Mouse (Mus musculus) C2C12 (cell line): ENCODE data around the gene H3f3a. TPM values are rescaled to one million over a fixed set of nuclear protein-coding genes. Genes with fewer than 3 reads are reported as not detected.

Experiments
- H3K27me3 ChIP-seq: one replicate; pipeline ENCODE4 v1.6.1; 2011; ENCODE audit not compliant: control insufficient read depth, insufficient read depth, insufficient read length
- H3K36me3 ChIP-seq: one replicate; pipeline ENCODE4 v1.6.1; 2011; ENCODE audit not compliant: control insufficient read depth, insufficient read depth
- H3K4me3 ChIP-seq: one replicate; pipeline ENCODE4 v1.5.1; 2011; ENCODE audit warnings: mild to moderate bottlenecking, control low read depth; ENCODE audit not compliant: poor library complexity, insufficient read depth, severe bottlenecking
- H3K79me2 ChIP-seq: one replicate; pipeline ENCODE4 v1.6.1; 2011; ENCODE audit not compliant: control insufficient read depth, insufficient read depth
- H3K79me3 ChIP-seq: one replicate; pipeline ENCODE4 v1.6.1; 2011; ENCODE audit warnings: low read depth, control low read depth
- H3ac ChIP-seq: one replicate; pipeline ENCODE3; 2011; ENCODE audit warnings: low read depth; ENCODE audit not compliant: control insufficient read depth, insufficient read length
- CEBPB ChIP-seq: IDR thresholded peaks from one replicate; pipeline ENCODE4 v1.6.1; 2011; ENCODE audit warnings: low read depth, mild to moderate bottlenecking, control low read depth, moderate library complexity
- CTCF ChIP-seq: IDR thresholded peaks from one replicate; pipeline ENCODE4 v1.5.1; 2011; ENCODE audit not compliant: control insufficient read depth, insufficient read depth, insufficient read length
- FOSL1 ChIP-seq: IDR thresholded peaks from one replicate; pipeline ENCODE4 v1.8.0; 2011; ENCODE audit warnings: mild to moderate bottlenecking, low read length; ENCODE audit not compliant: poor library complexity, insufficient read depth, severe bottlenecking
- MAX ChIP-seq: IDR thresholded peaks from one replicate; pipeline ENCODE4 v1.6.1; 2011; ENCODE audit warnings: mild to moderate bottlenecking, control low read depth
- MYOD1 ChIP-seq: IDR thresholded peaks from one replicate; pipeline ENCODE4 v1.6.1; 2011; ENCODE audit warnings: low read depth; ENCODE audit not compliant: control insufficient read depth, insufficient read length
- MYOG ChIP-seq: IDR thresholded peaks from one replicate; pipeline ENCODE4 v1.6.1; 2011; ENCODE audit not compliant: control insufficient read depth, insufficient read length; ENCODE audit errors: extremely low read depth
- USF1 ChIP-seq: IDR thresholded peaks from one replicate; pipeline ENCODE4 v1.6.1; 2011; ENCODE audit warnings: low read depth, mild to moderate bottlenecking, control low read depth, moderate library complexity
- long read RNA-seq, 2 experiments: library from polyadenylated mRNA; unstranded; transcript quantifications; one replicate each; pipeline ENCODE4 v2.0.0; 2019 to 2020
- polyA plus RNA-seq: library from polyadenylated mRNA; unstranded; fragments of >200 nt; fragmentation: generic; extraction: Trizol; gene quantifications from one replicate; pipeline ENCODE4 v1.2.1, GENCODE M21; 2012; ENCODE audit warnings: missing spikeins

Gene H3f3a
- 570 TPM for polyA plus RNA-seq
- long read RNA-seq, experiment 1, transcript H3f3a-205 (4 exons, 2,841 nt), result major isoform, 473 of 502 reads
- long read RNA-seq, experiment 1, partial matches to known transcripts, result 10 of 502 reads
- long read RNA-seq, experiment 1, other reads (novel, unspliced or antisense), result 16 of 502 reads
- long read RNA-seq, experiment 2, transcript H3f3a-205 (4 exons, 2,841 nt), result major isoform, 223 of 226 reads
- long read RNA-seq, experiment 2, partial matches to known transcripts, result 0 of 226 reads
- long read RNA-seq, experiment 2, other reads (novel, unspliced or antisense), result 2 of 226 reads

DNA sequence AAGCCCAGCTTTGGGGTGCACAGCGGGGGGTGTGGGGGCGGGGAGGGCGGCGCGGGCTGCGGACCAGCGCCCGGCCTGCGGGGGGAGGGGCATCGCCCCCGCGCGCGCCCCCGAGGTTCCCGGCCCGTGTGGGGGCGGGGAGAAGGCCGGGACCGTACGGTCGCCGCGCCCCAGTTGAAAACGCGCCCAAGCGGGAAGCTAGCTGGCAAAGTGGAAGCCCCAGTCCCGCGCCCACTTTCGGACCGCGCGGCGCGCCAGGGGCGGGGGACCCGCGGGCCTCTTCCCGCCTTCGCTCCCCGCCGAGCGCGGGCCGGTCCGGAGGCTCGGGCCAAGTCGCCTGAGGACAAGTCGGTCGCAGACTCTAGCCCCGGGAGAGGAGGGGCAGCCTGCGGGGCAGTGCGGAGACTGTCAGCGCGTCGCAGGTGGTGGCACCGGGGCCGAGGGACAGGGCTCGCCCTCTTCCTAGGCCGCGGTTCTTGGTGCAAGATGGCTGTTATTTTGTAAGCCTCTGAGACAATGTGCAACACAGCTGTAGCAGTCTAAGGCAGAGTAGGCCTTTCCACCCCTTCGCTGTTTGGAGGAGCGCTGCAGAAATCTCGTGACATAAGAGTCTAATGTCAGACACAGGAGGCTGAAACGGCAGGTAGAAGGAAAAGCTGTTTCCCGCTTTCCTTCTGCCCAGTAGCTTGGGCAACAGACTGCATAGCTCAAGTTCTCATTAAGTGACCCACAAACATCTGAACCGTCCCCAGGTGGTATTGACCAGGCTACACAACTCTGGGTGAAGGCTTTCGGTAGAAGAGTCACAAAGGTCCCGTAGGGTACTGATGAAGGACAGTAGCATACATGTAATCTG, at the start of gene H3f3a:
Gene H3f3a, minus strand, starts transcription at position 59 of the 856 bp plus-strand sequence.
- H3K36me3 ChIP-seq, result peaks cover 25% of the 10 kb centered on the region
- no peak for TF ChIP-seq MYOG
- no peak for TF ChIP-seq MYOD1
- TF ChIP-seq CTCF, result no peak
- no peak for TF ChIP-seq FOSL1
- no peak for TF ChIP-seq CEBPB
- no peak for TF ChIP-seq MAX
- no peak for TF ChIP-seq USF1
- peak within 1 kb of the TSS; percentile 99 for H3ac ChIP-seq
- H3K27me3 ChIP-seq, result no peaks in the 10 kb centered on the region
- H3K79me2 ChIP-seq, result peaks cover 42% of the 10 kb centered on the region
- peak within 1 kb of the TSS; percentile 82 for H3K4me3 ChIP-seq
- peaks cover 37% of the 10 kb centered on the region for H3K79me3 ChIP-seq

DNA sequence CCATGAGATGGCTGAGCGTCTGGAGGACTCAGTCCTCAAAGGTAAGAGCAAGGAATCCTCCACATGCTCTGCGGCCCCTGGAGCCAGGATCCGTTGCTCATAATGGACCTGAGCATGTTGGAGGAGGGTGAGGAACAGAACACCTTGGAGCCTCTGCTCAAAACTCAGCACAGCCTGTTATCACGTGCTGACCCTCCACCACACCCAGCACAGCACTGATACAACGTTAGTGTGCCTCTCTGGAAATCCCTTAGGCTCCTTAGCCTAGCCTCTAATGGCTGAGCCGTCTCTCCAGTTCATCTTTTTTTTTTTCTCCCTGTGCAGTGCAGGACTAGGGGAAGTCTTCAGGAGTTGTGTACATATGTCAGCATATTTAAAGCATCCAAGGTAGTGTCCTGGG, 46.3 kb upstream of the H3f3a start:
- Histone ChIP-seq H3K79me3 (peaks cover 8% of the 10 kb centered on the region), H3K4me3 (no peak overlapping the region), H3ac (no peak overlapping the region), H3K79me2 (peaks cover 28% of the 10 kb centered on the region), H3K36me3 (peaks cover 88% of the 10 kb centered on the region), H3K27me3 (no peaks in the 10 kb centered on the region)
- no peak for TF ChIP-seq MYOG
- no peak for TF ChIP-seq FOSL1
- no peak for TF ChIP-seq USF1
- TF ChIP-seq CTCF, result no peak
- no peak for TF ChIP-seq CEBPB
- no peak for TF ChIP-seq MYOD1
- TF ChIP-seq MAX, result no peak

DNA sequence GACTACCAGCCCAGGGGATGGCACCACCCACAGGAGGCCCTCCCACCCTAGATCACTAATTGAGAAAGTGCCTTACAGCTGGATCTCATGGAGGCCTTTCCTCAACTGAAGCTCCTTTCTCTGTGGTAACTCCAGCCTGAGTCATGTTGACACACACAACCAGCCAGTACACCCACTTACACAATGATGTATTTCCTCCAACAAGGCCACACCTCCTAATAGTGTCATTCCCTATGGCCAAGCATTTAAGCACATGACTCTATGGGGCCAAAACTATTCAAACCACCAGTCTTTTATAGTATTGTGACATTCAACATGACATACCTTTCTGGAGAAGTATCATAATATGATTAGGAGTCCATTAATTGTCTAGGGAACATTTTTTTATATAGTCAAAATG, 45.0 kb upstream of the H3f3a start:
- Histone ChIP-seq H3K36me3 (peaks cover 82% of the 10 kb centered on the region), H3ac (no peak overlapping the region), H3K27me3 (no peaks in the 10 kb centered on the region), H3K79me2 (peaks cover 27% of the 10 kb centered on the region), H3K79me3 (peaks cover 16% of the 10 kb centered on the region), H3K4me3 (no peak overlapping the region)
- TF ChIP-seq MAX, result no peak

DNA sequence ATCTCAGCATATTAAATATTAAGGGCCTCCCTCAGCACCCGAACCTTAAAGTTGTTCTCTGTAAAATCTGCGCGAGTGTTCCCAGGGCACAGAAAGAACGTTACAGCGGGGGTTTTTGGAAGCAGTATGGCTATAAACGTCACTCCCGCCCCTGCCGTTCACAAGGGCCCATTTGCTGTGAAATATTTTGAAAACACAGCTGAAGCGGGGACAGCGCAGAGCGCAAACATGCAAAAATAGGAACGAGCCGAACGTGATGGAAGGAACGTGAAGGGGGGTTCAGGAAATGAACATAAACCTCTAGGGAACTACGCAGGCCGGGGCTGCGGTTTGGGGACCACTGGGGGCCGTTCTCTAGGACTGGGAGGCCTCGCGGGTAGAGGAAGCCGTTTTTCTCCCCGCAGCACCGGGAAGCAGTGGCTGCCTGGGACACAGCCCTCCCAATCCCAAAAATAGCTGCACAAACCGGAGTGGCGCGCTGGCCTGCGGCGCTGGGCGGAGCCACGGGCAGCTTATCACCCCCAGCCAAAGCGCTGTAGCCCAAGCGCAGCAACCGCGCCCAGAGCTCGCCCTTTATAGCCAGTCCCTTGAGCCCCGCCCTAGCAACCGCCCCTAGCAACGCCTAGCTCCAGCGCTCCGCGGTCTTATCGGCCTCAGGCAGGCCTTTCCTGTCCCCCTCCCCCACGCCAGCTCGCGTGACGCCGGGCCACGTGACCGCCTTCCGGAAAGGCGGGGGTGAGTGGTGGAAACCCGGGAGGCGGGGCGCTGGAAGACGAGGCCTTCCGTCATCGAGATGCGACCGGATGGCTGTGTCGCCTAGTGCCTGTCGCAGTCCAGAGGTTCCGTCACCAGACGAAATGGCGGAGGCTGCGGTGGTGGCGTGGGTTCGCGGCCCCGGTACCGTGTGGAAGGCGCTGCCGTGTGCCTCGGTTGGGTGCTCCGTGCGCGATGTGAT, 36.9 kb upstream of the H3f3a start, which contains the start of gene Sde2:
Gene Sde2, plus strand, starts transcription at position 812 of the 955 bp plus-strand sequence.
- Histone ChIP-seq H3K27me3 (no peaks in the 10 kb centered on the region), H3K4me3 (peak within 1 kb of the TSS; percentile 89), H3K79me3 (peaks cover 37% of the 10 kb centered on the region), H3ac (peak within 1 kb of the TSS; percentile 95), H3K79me2 (peaks cover 46% of the 10 kb centered on the region), H3K36me3 (peaks cover 10% of the 10 kb centered on the region)
- TF ChIP-seq MYOD1 (no peak), CTCF (no peak), USF1 (peak; percentile 99), FOSL1 (no peak), MYOG (no peak), CEBPB (no peak), MAX (peak; percentile 79)

DNA sequence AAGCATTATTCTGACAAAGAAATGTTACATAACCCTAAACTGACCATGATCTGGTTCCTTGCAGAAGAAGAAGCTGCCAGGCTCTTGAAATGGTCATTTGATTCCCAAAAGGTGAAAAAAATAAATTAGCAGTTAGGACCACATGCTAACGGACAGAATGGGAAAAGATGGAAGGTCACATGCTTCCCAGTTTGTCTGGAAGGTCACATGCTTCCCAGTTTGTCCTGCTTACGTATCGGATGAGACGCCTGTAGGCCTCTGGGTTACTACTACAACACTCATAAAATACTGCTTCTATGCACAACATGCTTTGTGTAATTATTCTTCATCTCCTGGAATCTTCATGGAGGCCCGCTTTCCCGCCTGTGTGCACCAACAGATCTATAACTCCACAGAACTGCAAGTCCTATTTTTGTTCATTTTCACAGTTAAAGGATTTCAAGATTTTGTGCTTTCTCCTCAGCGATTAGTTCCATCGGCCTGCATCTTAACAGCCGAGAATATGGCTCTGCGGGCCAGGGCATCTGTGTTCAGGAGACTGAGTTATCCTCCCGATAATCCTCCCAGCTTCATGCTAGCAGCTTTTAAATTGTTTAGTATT, 36.1 kb upstream of the H3f3a start:
- Histone ChIP-seq H3K27me3 (no peaks in the 10 kb centered on the region), H3ac (peak overlapping the region; percentile 53), H3K79me3 (peaks cover 31% of the 10 kb centered on the region), H3K36me3 (peaks cover 5% of the 10 kb centered on the region), H3K4me3 (peak overlapping the region; percentile 29), H3K79me2 (peaks cover 38% of the 10 kb centered on the region)
- TF ChIP-seq USF1 (peak; percentile 69), MYOG (no peak)
